Mouse (Mus musculus): ENCODE data around the gene Entpd1.

DNA sequence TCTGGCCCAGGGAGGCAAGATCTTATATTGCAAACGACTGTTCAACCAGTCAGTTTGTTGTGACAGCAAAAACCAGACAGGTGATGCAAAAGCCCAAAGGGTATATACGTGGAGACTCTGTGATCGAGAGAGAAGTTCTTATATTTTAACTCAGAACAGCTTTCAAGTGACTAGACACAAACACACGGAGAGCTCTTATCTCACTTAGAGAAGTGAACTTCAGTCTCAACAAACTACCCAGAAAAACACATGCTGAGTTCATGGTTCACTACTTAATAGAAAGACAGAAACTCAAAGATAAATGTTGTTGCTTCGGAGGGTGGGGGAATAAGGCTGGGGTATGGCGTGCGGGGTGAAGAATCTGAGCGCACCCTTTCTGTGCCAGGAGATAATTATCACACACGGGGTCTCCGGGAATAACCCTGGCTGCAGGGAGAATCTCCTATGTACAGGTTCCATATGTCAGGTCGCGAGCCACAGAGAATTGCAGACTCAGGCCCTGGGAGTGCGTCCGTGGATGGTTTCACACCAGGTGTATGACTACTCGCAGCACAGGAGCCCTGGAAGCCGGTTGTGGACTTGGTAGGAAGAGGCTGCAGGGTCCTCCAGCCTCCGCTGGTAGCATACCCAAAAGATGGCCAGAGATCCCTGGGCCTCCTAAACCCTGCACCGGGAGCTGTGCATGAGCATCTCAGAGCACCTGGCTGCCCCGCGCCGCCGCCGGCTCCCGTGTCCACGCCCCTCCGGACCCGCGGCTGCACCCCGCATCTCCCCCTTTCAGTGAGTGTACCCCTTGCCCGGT is 24.5 kb upstream of the Entpd1 start:
- TF ChIP-seq CTCF (IDR thresholded peaks at IDR 0.05; ENCODE audit: borderline replicate concordance, control insufficient read depth, extremely low read depth, insufficient read depth, low read length, poor library complexity) = 0 out of 2 replicates have a peak, but pooled peaks have one; percentile 1
- TF ChIP-seq POLR2A (IDR thresholded peaks at IDR 0.05; ENCODE audit: control insufficient read depth, extremely low read depth, insufficient read depth, low read length, poor library complexity) = no peak
